Mouse (Mus musculus) stomach, embryonic 14.5 days (tissue): Measurements from ENCODE around the gene Bcr. TPM values are rescaled to one million over a fixed set of nuclear protein-coding genes. Genes with fewer than 3 reads are reported as not detected.
"Not testable (repeated sequence)": the region's sequence is repeated elsewhere in the genome, so short reads cannot be mapped to it uniquely, and the experiment has no call there.

ENCODE experiments used
- ATAC-seq: fragments of 200-750 bp; cut with Nextera tagmentation; 2 replicates; pipeline ENCODE4 v1.8.0; 2017; ENCODE audit warnings: low read depth, moderate TSS enrichment; ENCODE audit not compliant: insufficient number of reproducible peaks, insufficient read depth, low FRiP score
- H3K27ac ChIP-seq: fragments of 300-500 bp; sonication (generic); 2 replicates; pipeline ENCODE4 v1.5.1; 2014; ENCODE audit warnings: mild to moderate bottlenecking, low read length, moderate library complexity, mixed read lengths
- H3K27me3 ChIP-seq: fragments of 300-500 bp; sonication (generic); 2 replicates; pipeline ENCODE4 v1.6.1; 2014; ENCODE audit warnings: low read length, control low read depth, mixed read lengths; ENCODE audit not compliant: control insufficient read depth, insufficient read depth
- H3K36me3 ChIP-seq: fragments of 300-500 bp; sonication (generic); 2 replicates; pipeline ENCODE4 v1.6.1; 2014; ENCODE audit warnings: mild to moderate bottlenecking, control low read depth, low read length, moderate library complexity, mixed read lengths; ENCODE audit not compliant: control insufficient read depth, insufficient read depth
- H3K4me1 ChIP-seq: fragments of 300-500 bp; sonication (generic); 2 replicates; pipeline ENCODE4 v1.6.1; 2014; ENCODE audit warnings: low read length, control low read depth, mixed read lengths; ENCODE audit not compliant: control insufficient read depth, insufficient read depth
- H3K4me2 ChIP-seq: fragments of 300-500 bp; sonication (generic); replicated peaks from 2 replicates; pipeline ENCODE4 v1.6.1; 2014; ENCODE audit warnings: low read depth, low read length, control low read depth
- H3K4me3 ChIP-seq: fragments of 300-500 bp; sonication (generic); 2 replicates; pipeline ENCODE4 v1.5.1; 2014; ENCODE audit warnings: low read depth, low read length, control low read depth
- H3K9ac ChIP-seq: fragments of 300-500 bp; sonication (generic); replicated peaks from 2 replicates; pipeline ENCODE4 v1.6.1; 2014; ENCODE audit warnings: low read depth, mild to moderate bottlenecking, control low read depth, low read length, moderate library complexity, mixed read lengths
- H3K9me3 ChIP-seq: fragments of 300-500 bp; sonication (generic); 2 replicates; pipeline ENCODE4 v1.6.1; 2016; ENCODE audit warnings: low read depth, low read length, control low read depth; ENCODE audit not compliant: control insufficient read depth
- WGBS: fragments of 180-500 bp; shearing (Covaris S2); extraction: QIAGEN DNeasy Blood & Tissue Kit; methylation state at CpG from one replicate; pipeline ENCODE4 v1.1.7; 2014; 5-methylcytosine and 5-hydroxymethylcytosine counted together
- polyA plus RNA-seq: library from polyadenylated mRNA; unstranded; fragments of >200 nt; fragmentation: Nextera tagmentation; extraction: Ambion mirVana; gene quantifications from 2 replicates; pipeline ENCODE4 v1.2.1, GENCODE M21; 2014

Gene Bcr
- polyA plus RNA-seq, 1 experiment from 2014 or later: 11.9 TPM

DNA sequence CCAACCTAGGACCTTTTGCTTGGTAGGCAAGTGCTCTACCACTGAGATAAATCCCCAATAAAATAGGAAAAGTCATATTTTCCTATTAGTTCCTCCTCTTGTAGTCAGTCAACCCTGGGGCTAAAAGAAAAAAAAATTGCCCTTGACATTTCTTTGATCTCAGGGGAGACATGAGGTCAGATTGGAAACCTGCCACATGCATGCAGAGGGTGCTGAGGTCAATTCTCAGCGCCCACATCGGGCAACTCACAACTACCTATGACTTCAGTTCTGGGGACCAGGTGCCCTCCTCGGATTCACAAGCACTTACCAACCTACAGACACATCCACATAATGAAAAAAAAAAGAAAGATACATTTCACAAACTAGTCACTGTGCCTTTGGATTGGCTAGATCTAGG lies 30.2 kb upstream of the Bcr start:
- H3K4me1 ChIP-seq: 0 out of 2 replicates have a peak, but pooled peaks cover 4% of the 10 kb centered on the region
- H3K4me3 ChIP-seq: no peak overlapping the region
- H3K36me3 ChIP-seq: no peaks in the 10 kb centered on the region
- H3K27me3 ChIP-seq: no peaks in the 10 kb centered on the region
- H3K4me2 ChIP-seq: no peak overlapping the region
- ATAC-seq: no peak
- H3K9ac ChIP-seq: no peak overlapping the region
- 77% methylated on average over 3 of the region's 3 CpGs for WGBS
- H3K27ac ChIP-seq: no peak overlapping the region
- no peaks in the 10 kb centered on the region for H3K9me3 ChIP-seq

DNA sequence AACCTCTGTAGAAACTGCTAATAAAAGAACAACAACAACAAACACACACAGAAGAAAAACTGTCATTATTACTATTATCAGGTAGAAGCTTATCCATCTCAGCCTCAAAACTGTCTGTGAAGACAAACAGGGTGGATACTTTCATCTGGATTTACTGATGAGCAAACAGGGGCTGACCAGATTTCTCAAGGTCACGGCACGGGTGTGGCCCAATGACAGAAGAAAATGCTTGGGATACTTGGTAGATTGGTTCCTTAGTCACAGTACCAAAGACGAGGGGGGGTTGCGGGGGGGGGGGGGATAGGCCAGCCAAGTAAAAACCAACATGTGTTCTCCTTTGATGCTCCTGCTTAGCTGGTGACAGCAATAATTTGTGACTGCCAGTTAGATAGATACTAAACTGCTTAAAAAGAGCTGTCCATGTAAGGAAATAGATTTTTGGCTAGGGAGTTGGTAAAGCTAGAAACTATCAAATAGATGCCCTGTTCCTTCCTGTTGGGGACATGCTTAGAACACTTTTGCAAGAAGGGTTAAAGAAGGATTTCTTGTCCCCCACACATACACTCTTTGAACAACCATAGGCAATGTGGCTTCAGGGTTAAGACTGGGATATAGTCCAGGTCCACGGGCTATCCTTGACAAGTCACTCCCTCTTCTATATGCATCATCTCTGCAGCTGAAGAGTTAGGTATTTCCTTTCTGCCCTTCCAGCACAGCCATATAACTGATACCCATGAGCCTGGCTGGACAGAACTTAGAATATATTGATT lies 28.9 kb upstream of the Bcr start:
- H3K4me1 ChIP-seq: 0 out of 2 replicates have a peak, but pooled peaks cover 4% of the 10 kb centered on the region
- H3K4me2 ChIP-seq: no peak overlapping the region
- no peaks in the 10 kb centered on the region for H3K9me3 ChIP-seq
- H3K9ac ChIP-seq: no peak overlapping the region
- no peaks in the 10 kb centered on the region for H3K27me3 ChIP-seq
- WGBS: 64% methylated on average over 5 of the region's 5 CpGs
- no peak overlapping the region for H3K27ac ChIP-seq
- no peak for ATAC-seq
- no peak overlapping the region for H3K4me3 ChIP-seq
- H3K36me3 ChIP-seq: no peaks in the 10 kb centered on the region

DNA sequence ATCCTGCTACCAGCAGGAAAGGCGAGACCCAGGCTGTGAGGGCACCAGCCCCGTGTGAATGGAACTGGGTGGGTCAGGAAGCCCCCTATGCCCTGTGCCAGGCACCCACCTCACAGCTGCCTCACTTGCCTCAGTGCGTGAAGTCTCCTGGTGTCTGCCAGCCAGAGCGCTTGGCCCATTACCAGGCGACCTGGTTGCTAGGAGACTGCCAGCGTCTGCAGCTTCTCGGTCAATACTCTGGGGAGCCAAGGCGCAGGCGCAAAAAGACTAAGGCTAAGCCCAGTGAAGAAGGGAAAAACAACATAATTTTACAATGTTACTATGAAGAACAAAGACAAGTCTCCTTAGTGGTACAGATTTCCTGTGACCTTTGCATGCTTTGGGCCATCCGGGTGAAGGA lies 28.0 kb upstream of the Bcr start, which contains the start of gene Rsph14:
Gene Rsph14, minus strand, starts transcription at position 192 of the 400 bp plus-strand sequence.
- no peak within 1 kb of the TSS for H3K27ac ChIP-seq
- H3K9me3 ChIP-seq: no peaks in the 10 kb centered on the region
- ATAC-seq: no peak
- no peak within 1 kb of the TSS for H3K4me3 ChIP-seq
- 23% methylated on average over 10 of the region's 10 CpGs for WGBS
- no peak within 1 kb of the TSS for H3K9ac ChIP-seq
- H3K27me3 ChIP-seq: no peaks in the 10 kb centered on the region
- H3K36me3 ChIP-seq: no peaks in the 10 kb centered on the region
- peaks cover 6% of the 10 kb centered on the region; the same call in 1 of the 2 replicates for H3K4me1 ChIP-seq
- no peak within 1 kb of the TSS for H3K4me2 ChIP-seq

DNA sequence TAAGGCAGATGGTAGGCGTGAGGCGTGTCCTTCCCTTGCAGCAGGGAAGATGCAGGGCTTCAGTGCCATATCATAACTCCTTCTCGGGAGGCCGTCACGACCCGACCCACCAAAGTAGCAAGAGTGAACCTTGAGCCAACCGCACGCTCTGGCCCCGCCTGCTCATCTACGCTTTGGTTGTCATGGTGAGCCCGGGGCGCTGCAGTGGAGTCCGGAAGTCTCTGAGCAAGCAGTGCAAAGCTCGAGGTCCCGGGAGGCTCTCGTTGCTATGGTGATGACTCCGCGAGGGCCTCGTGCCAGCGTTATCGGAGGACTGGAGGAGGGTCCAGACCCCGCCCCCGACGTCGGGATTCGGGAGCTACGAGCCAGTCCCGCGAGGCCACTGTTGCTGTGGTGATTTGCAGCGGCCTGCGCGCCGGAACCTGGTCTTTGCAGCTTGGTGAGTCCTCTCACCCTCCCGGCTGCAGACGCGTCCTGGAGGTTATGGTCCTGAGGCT lies 23.5 kb upstream of the Bcr start, which contains the start of gene Rab36:
Gene Rab36, plus strand, starts transcription at position 176 of the 497 bp plus-strand sequence.
- Histone ChIP-seq H3K9ac (0 out of 2 replicates have a peak within 1 kb of the TSS, but pooled peaks have one; percentile 38), H3K4me3 (peak within 1 kb of the TSS; percentile 41), H3K36me3 (no peaks in the 10 kb centered on the region), H3K9me3 (no peaks in the 10 kb centered on the region), H3K27me3 (no peaks in the 10 kb centered on the region), H3K4me2 (peak within 1 kb of the TSS; percentile 76), H3K4me1 (peaks cover 7% of the 10 kb centered on the region; the same call in 1 of the 2 replicates), H3K27ac (peak within 1 kb of the TSS; percentile 67; the same call in 1 of the 2 replicates)
- peak; percentile 96 for ATAC-seq
- WGBS: under 1% methylated on average over 36 of the region's 36 CpGs

DNA sequence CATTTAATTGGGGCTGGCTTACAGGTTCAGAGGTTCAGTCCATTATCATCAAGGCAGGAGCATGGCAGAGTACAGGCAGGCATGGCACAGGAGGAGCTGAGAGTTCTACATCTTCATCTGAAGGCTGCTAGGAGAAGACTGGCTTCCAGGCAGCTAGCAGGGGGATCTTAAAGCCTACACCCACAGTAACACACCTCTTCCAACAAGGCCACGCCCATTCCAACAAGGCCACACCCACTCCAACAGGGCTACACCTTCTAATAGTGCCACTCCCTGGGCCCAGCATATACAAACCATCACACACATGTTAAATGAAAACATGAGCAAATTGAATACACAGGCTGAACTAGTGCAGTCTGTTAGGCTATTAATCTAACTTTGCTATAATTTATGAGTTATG lies 18.3 kb upstream of the Bcr start:
- H3K4me1 ChIP-seq, ATAC-seq: not testable (repeated sequence)
- WGBS: 11% methylated on average over 1 of the region's 1 CpGs

DNA sequence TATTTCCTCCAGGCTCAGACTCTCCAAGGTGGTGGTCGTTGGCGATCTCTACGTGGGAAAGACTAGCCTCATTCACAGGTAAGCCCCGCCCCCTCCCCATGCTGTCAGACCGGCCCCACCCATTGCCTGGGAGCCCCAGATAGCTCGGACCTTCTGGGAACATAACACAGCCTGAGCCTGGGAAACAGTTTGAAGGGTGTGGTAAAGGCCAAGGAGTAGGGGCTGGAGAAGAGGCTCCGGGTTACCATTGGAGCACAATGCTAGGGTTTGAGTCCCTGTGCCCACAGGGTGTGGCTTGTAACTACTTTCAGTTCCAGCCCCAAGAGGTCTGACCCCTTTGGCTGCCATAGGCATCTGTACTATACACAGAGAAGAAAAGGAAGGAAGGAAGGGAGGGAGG lies 15.9 kb upstream of the Bcr start:
- Histone ChIP-seq H3K4me2 (no peak overlapping the region), H3K9me3 (no peaks in the 10 kb centered on the region), H3K4me3 (no peak overlapping the region), H3K27ac (no peak overlapping the region), H3K36me3 (no peaks in the 10 kb centered on the region; the same call in 1 of the 2 replicates), H3K9ac (no peak overlapping the region), H3K4me1 (no peaks in the 10 kb centered on the region), H3K27me3 (no peaks in the 10 kb centered on the region)
- peak; percentile 42; the same call in 1 of the 2 replicates for ATAC-seq
- 39% methylated on average over 7 of the region's 7 CpGs for WGBS

More for the DNA sequence above, 18.3 kb upstream of the Bcr start:
- H3K4me3 ChIP-seq, H3K9ac ChIP-seq, H3K27ac ChIP-seq, H3K27me3 ChIP-seq, H3K4me2 ChIP-seq, H3K9me3 ChIP-seq, H3K36me3 ChIP-seq: not testable (repeated sequence)

DNA sequence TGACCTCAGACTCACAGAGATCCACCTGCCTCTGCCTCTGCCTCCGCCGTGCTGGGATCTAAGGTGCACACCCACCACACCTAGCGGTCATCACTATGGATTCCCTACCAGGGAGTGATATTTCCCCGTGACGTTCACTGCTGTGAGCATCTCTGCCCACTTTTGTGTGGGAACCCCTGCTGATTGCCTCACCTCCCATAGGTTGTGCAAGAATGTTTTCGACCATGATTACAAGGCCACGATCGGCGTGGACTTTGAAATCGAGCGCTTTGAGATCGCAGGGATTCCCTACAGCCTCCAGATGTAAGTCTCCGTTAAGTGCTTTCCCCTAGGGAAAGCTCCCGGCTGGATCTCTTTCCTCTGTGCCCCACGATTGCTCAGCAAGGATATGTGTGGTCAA lies 14.6 kb upstream of the Bcr start:
- Histone ChIP-seq H3K4me1 (no peaks in the 10 kb centered on the region), H3K4me2 (no peak overlapping the region), H3K27ac (no peak overlapping the region), H3K9ac (no peak overlapping the region), H3K36me3 (no peaks in the 10 kb centered on the region; the same call in 1 of the 2 replicates), H3K4me3 (no peak overlapping the region), H3K9me3 (no peaks in the 10 kb centered on the region), H3K27me3 (no peaks in the 10 kb centered on the region)
- no peak for ATAC-seq
- 92% methylated on average over 15 of the region's 15 CpGs for WGBS

DNA sequence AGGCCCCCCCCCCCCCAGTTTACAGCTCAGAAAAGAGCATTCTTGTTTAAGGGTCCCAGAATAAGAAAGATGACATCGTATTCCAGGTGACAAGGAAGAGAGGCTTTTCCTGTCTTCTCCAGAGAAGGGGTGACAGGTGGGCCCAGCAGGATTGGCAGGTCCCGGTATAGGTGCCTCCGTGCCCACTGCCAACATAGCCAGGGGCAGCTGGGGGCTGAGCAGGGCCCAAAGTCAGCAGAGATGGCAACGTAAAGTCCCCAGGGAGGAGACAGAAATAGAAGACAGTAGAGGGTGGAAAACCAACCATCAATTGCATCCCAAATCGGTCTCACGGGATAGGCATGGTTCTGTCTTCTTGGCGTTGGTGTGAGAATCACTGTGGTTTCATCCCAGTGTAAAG lies 11.7 kb upstream of the Bcr start:
- ATAC-seq: no peak
- H3K27me3 ChIP-seq: no peaks in the 10 kb centered on the region
- H3K9ac ChIP-seq: no peak overlapping the region
- H3K36me3 ChIP-seq: no peaks in the 10 kb centered on the region
- no peaks in the 10 kb centered on the region for H3K4me1 ChIP-seq
- no peak overlapping the region for H3K4me2 ChIP-seq
- H3K4me3 ChIP-seq: no peak overlapping the region
- no peak overlapping the region for H3K27ac ChIP-seq
- WGBS: 95% methylated on average over 7 of the region's 7 CpGs
- no peaks in the 10 kb centered on the region for H3K9me3 ChIP-seq
